Mouse (Mus musculus) kidney, adult 2 months (tissue): ENCODE measurements around the gene Klk6. TPM values are rescaled to one million over a fixed set of nuclear protein-coding genes. Genes with fewer than 3 reads are reported as not detected.

Source experiments
- DNase-seq: peaks from one replicate; pipeline ENCODE4 v3.0.0; 2021
- H3K27ac ChIP-seq: fragments of 200-500 bp; 2 replicates; pipeline ENCODE4 v1.5.1; 2012; ENCODE audit warnings: low read depth, low read length, control low read depth, inconsistent platforms; ENCODE audit not compliant: insufficient read depth
- H3K27me3 ChIP-seq: fragments of 200-500 bp; replicated peaks from 2 replicates; pipeline ENCODE4 v1.6.1; 2012; ENCODE audit warnings: mild to moderate bottlenecking, moderate library complexity, low read length, inconsistent platforms; ENCODE audit not compliant: control insufficient read depth, insufficient read depth
- H3K36me3 ChIP-seq: fragments of 200-500 bp; 2 replicates; pipeline ENCODE4 v1.6.1; 2012; ENCODE audit warnings: mild to moderate bottlenecking, moderate library complexity, low read length, inconsistent platforms; ENCODE audit not compliant: control insufficient read depth, insufficient read depth
- H3K4me1 ChIP-seq: fragments of 200-500 bp; 2 replicates; pipeline ENCODE4 v1.6.1; 2011; ENCODE audit warnings: low read length; ENCODE audit not compliant: control insufficient read depth, insufficient read depth
- H3K4me3 ChIP-seq: fragments of 200-500 bp; 2 replicates; pipeline ENCODE4 v1.5.1; 2011; ENCODE audit warnings: mild to moderate bottlenecking, low read depth, low read length, control low read depth; ENCODE audit not compliant: insufficient read depth
- CTCF ChIP-seq: fragments of 200-500 bp; conservative IDR thresholded peaks from 2 replicates; pipeline ENCODE4 v1.5.1; 2011; ENCODE audit warnings: low read depth, mild to moderate bottlenecking, control low read depth, low read length, moderate library complexity, mixed read lengths; ENCODE audit not compliant: insufficient read depth, insufficient read length
- POLR2A ChIP-seq: fragments of 200-500 bp; IDR thresholded peaks from one replicate; pipeline ENCODE4 v1.6.1; 2011; ENCODE audit warnings: low read depth, low read length, control low read depth
- WGBS: fragments of 180-500 bp; shearing (Covaris S2); methylation state at CpG from one replicate; pipeline ENCODE4 v1.1.7; 2018; 5-methylcytosine and 5-hydroxymethylcytosine counted together
- polyA plus RNA-seq: library from polyadenylated mRNA; depleted of rRNA; stranded (reverse); fragments of >200 nt; gene quantifications from 2 replicates; pipeline ENCODE4 v1.2.3, GENCODE M21; 2012

Gene Klk6
- polyA plus RNA-seq, 1 experiment = not detected

GRCm38 (mm10) chr7:43826056-43826455 lies 1.8 kb downstream of the Klk6 start:
- H3K36me3 ChIP-seq = no peaks in the 10 kb centered on the region
- TF ChIP-seq POLR2A = no peak
- TF ChIP-seq CTCF = no peak
- H3K4me1 ChIP-seq = no peaks in the 10 kb centered on the region
- WGBS = 89% methylated on average over 5 of the region's 5 CpGs
- H3K27ac ChIP-seq = no peak overlapping the region
- no peaks in the 10 kb centered on the region for H3K27me3 ChIP-seq
- H3K4me3 ChIP-seq = no peak overlapping the region
- no peak for DNase-seq

GRCm38 (mm10) chr7:43827706-43828105 lies 3.4 kb downstream of the Klk6 start:
- no peaks in the 10 kb centered on the region for H3K27me3 ChIP-seq
- no peak for DNase-seq
- no peaks in the 10 kb centered on the region for H3K4me1 ChIP-seq
- TF ChIP-seq CTCF (no peak), POLR2A (no peak)
- WGBS = 83% methylated on average over 4 of the region's 4 CpGs
- no peak overlapping the region for H3K4me3 ChIP-seq
- no peak overlapping the region for H3K27ac ChIP-seq
- no peaks in the 10 kb centered on the region for H3K36me3 ChIP-seq

- no peak for DNase-seq
- 90% methylated on average over 8 of the region's 8 CpGs for WGBS
- Histone ChIP-seq H3K4me3 (no peak overlapping the region), H3K4me1 (no peaks in the 10 kb centered on the region), H3K27ac (no peak overlapping the region), H3K27me3 (no peaks in the 10 kb centered on the region), H3K36me3 (no peaks in the 10 kb centered on the region)
- TF ChIP-seq POLR2A = no peak
Measured at GRCm38 (mm10) chr7:43829006-43829405, 4.7 kb downstream of the Klk6 start.

- H3K27me3 ChIP-seq = no peaks in the 10 kb centered on the region
- no peaks in the 10 kb centered on the region for H3K4me1 ChIP-seq
- WGBS = 55% methylated on average over 3 of the region's 3 CpGs
- no peak for DNase-seq
- no peaks in the 10 kb centered on the region for H3K36me3 ChIP-seq
- H3K27ac ChIP-seq = no peak within 1 kb of the TSS
- H3K4me3 ChIP-seq = no peak within 1 kb of the TSS
- no peak for TF ChIP-seq CTCF
- TF ChIP-seq POLR2A = no peak
Measured at GRCm38 (mm10) chr7:43841701-43842100, 17.4 kb downstream of the Klk6 start, which contains the start of gene Klk5. Gene Klk5, plus strand, starts transcription at chr7:43841971.

GRCm38 (mm10) chr7:43843801-43844200 lies 19.5 kb downstream of the Klk6 start:
- H3K27me3 ChIP-seq = no peaks in the 10 kb centered on the region
- DNase-seq = no peak
- TF ChIP-seq CTCF (no peak), POLR2A (no peak)
- no peaks in the 10 kb centered on the region for H3K4me1 ChIP-seq
- H3K4me3 ChIP-seq = no peak overlapping the region
- 82% methylated on average over 4 of the region's 4 CpGs for WGBS
- no peak overlapping the region for H3K27ac ChIP-seq
- no peaks in the 10 kb centered on the region for H3K36me3 ChIP-seq

GRCm38 (mm10) chr7:43851616-43852015 lies 27.3 kb downstream of the Klk6 start:
- no peak for TF ChIP-seq POLR2A
- TF ChIP-seq CTCF = no peak
- Histone ChIP-seq H3K27ac (no peak overlapping the region), H3K4me3 (no peak overlapping the region), H3K27me3 (no peaks in the 10 kb centered on the region), H3K36me3 (no peaks in the 10 kb centered on the region), H3K4me1 (no peaks in the 10 kb centered on the region)
- WGBS = 89% methylated on average over 6 of the region's 6 CpGs
- no peak for DNase-seq

- Histone ChIP-seq H3K4me3 (no peak overlapping the region), H3K27ac (no peak overlapping the region), H3K4me1 (no peaks in the 10 kb centered on the region), H3K27me3 (no peaks in the 10 kb centered on the region), H3K36me3 (no peaks in the 10 kb centered on the region)
- TF ChIP-seq POLR2A (no peak), CTCF (no peak)
- no peak for DNase-seq
- 41% methylated on average over 9 of the region's 9 CpGs for WGBS
Measured at GRCm38 (mm10) chr7:43854642-43855380, 30.5 kb downstream of the Klk6 start.

GRCm38 (mm10) chr7:43855709-43856108 lies 31.4 kb downstream of the Klk6 start:
- no peak overlapping the region for H3K4me3 ChIP-seq
- no peak for DNase-seq
- no peaks in the 10 kb centered on the region for H3K27me3 ChIP-seq
- 70% methylated on average over 3 of the region's 3 CpGs for WGBS
- H3K27ac ChIP-seq = no peak overlapping the region
- H3K36me3 ChIP-seq = no peaks in the 10 kb centered on the region
- TF ChIP-seq CTCF = no peak
- TF ChIP-seq POLR2A = no peak
- H3K4me1 ChIP-seq = no peaks in the 10 kb centered on the region
